Mouse (Mus musculus) embryonic fibroblast, embryonic 13.5 days (primary cell): ENCODE measurements around the gene Tspan11.

Source experiments
- CTCF ChIP-seq: IDR thresholded peaks from 2 replicates; pipeline ENCODE4 v1.5.1; 2011; ENCODE audit warnings: mild to moderate bottlenecking, control low read depth, low read length, moderate library complexity, borderline replicate concordance; ENCODE audit not compliant: insufficient read depth
- POLR2A ChIP-seq: IDR thresholded peaks from 2 replicates; pipeline ENCODE4 v1.6.1; 2011; ENCODE audit warnings: low read depth, mild to moderate bottlenecking, control low read depth, low read length, moderate library complexity

- TF ChIP-seq CTCF (no peak), POLR2A (no peak)
These were observed 86.6 kb downstream of the Tspan11 start for GRCm38 (mm10) chr6:127974000-127974399.
